Mouse (Mus musculus) megakaryocyte, embryonic 14.5 days (primary cell): ENCODE measurements around the gene Fra10ac1.

Experiments used
- FLI1 ChIP-seq: IDR thresholded peaks from 2 replicates; pipeline ENCODE4 v1.6.1; 2012; ENCODE audit warnings: low read length, inconsistent platforms, mixed read lengths
- GATA1 ChIP-seq: IDR thresholded peaks from 3 replicates; pipeline ENCODE4 v1.6.1; 2012; ENCODE audit warnings: mixed read lengths, low read length, inconsistent platforms, borderline replicate concordance

GRCm38 (mm10) chr19:38232087-38232486 is 8.1 kb upstream of the Fra10ac1 start:
- TF ChIP-seq GATA1 (no peak), FLI1 (no peak)
